Mouse (Mus musculus) c-Kit-positive CD71-positive TER-119-positive erythroid progenitor cells, embryonic 14.5 days (primary cell): ENCODE measurements around the gene Fahd2a.

Experiments
- DNase-seq: peaks from one replicate; pipeline ENCODE4 v3.0.0-alpha.2; 2013; ENCODE audit warnings: low spot score

The Fahd2a gene

DNA sequence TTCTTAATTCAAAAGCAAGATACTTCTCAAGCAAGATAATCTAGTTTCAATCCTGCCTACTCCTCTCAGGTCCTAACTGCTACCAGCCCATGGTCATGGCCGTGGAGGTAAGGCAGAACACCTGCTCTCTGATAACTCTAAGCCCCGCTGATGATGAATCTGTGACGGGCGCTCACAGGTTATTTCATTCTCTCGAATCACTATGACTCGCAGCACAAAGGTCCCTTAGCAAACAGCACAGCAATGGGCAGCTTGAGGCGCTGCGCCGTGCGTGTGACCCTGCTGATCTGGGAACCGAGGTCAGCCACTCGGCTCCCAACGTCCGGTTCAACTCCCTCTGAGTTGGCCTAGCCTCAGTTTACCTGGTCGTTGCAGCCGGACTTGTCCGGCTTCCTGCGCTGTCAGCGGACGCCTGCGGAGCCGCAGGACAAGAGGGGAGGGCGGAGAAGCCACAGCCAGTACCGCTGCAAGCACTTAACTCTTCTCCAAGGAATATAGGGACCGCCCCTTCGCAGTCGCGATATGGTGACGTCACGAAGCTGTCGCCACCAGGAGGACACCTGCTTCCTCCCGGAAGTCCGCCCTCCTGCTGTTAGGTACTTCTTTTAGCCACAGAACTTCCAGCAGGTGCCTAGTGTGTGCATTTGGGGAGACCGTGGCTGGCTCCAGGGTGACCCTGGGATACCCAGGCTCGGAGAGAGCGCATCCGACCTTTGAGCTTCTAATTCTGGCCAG is at the start of gene Fahd2a:
Gene Fahd2a, minus strand, starts transcription at position 511 of the 735 bp plus-strand sequence.
- DNase-seq, result peak; percentile 93

DNA sequence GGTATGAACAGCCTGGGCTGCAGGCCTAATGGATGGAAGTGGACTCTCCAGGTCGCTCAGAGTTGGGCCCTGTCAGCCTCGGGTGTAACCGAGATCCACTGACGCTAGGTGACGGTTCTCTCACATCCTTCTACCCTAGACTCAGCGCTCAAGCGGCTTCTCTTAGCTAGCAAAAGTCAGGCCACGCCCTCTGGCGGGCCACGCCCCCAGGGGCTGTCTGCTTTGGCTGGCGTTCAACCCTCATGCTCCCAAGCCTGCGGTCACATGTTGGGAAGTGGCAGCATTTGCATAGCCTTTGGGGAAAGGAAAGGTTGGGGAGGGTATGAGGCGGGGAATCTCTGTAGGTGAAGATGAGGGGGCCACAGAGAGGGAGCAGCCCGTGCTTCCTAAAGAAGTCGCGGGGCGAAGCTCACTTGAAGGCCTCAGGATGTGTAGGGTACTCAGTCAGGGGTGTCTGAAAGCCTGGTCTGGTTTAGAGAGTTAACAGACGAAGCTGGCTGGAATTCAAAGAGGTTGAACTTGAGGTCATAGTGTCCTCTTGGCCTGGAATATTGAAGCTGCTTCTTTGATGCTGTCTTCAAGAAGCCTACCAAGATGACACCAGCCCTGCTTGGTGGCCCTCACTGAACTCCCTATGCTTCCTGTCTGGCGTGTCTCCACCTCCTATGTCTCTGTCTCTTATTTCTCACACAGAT is 40.3 kb upstream of the Fahd2a start:
- DNase-seq, result no peak

DNA sequence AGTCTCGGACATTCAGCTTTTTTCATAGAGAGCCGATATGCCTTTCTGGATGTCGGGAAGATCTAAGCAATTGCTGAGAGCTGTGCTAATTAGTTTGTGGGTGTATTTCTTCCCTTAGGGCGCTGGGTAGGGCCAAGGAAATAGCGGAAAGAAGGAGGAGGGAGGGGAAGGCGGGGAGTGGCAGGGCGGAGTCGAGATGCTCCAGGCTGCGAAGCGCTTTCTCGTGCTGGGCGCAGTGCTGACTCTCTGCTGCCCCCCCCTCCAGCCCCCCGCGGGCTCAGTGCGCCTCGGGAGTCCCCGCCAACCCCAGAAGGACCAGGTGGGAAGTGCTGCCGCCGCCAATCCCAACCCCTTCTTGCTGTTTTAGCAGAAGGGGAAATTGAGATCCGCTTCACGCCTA is 38.6 kb upstream of the Fahd2a start:
- DNase-seq, result no peak

GRCm38 (mm10) chr2:127482533-127482911 is 38.2 kb upstream of the Fahd2a start:
- no peak for DNase-seq

GRCm38 (mm10) chr2:127481841-127482532 is 37.6 kb upstream of the Fahd2a start:
- DNase-seq, result no peak

GRCm38 (mm10) chr2:127479763-127480162 is 35.4 kb upstream of the Fahd2a start:
- no peak for DNase-seq

GRCm38 (mm10) chr2:127479210-127479609 is 34.8 kb upstream of the Fahd2a start:
- DNase-seq, result no peak

GRCm38 (mm10) chr2:127472279-127472678 is 27.9 kb upstream of the Fahd2a start:
- no peak for DNase-seq

DNA sequence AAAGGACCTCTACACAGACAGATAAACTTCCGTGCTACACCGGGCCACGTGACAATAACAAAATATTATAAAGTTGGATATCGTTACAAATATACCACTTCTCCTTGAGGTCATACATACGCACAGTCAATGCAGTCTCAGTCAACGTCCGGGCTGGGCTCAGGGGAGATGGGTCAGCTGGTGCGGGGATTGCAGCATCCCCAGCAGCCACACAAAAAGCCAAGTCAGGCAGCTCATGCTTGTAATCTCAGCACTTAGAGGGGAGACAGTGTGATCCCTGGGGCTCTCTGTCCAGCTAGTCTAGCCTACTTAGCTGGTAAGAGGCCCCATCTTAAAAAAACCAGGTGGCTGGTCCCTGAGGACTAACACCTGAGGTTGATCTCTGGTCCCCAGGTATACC is 26.9 kb upstream of the Fahd2a start:
- no peak for DNase-seq

GRCm38 (mm10) chr2:127470661-127471060 is 26.3 kb upstream of the Fahd2a start:
- no peak for DNase-seq

DNA sequence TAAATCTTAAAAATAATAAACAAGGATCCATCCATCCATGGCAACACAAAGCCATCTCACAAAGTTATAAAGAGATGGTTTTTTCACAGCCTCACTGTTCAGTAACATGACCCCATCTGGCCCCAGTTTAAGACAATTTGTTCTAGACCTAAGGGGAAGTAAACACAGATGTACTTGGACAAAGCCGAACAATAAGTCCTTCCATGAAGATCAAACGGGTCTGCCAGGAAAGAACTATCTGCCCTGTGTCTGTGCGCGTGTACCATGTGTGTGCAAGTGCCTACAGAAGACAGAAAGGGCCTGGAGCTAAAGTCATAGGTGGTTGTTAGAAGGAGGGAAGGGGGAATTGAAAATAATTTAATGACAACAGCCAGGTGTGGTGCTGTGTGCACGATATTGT is 25.8 kb upstream of the Fahd2a start:
- no peak for DNase-seq

- peak; percentile 58 for DNase-seq
Measured at GRCm38 (mm10) chr2:127462314-127462713, 17.9 kb upstream of the Fahd2a start.

- no peak for DNase-seq
Measured at GRCm38 (mm10) chr2:127461351-127461750, 17.0 kb upstream of the Fahd2a start.

GRCm38 (mm10) chr2:127459341-127459740 is 15.0 kb upstream of the Fahd2a start:
- DNase-seq, result no peak

DNA sequence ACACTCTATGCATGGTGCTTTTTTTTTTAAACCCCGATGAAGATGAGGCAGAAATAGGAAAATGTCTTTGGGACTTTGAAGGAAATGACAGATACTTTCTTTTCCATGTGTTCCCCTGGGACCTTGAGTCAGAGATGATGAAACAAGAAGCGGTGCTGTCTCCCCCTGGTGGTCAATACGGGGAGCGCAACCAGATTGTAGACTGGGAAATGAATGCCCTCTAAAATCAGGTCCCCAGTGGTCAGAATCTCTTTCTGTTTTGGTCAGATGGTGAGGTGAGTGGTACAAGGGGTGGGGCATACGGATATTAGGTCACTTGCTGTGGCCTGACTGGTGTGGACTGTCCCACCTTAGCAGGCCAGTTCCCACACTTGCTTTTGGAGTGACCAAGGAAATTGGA is 9.4 kb upstream of the Fahd2a start:
- peak; percentile 79 for DNase-seq

- DNase-seq, result no peak
Measured at GRCm38 (mm10) chr2:127453141-127453540, 8.8 kb upstream of the Fahd2a start.

DNA sequence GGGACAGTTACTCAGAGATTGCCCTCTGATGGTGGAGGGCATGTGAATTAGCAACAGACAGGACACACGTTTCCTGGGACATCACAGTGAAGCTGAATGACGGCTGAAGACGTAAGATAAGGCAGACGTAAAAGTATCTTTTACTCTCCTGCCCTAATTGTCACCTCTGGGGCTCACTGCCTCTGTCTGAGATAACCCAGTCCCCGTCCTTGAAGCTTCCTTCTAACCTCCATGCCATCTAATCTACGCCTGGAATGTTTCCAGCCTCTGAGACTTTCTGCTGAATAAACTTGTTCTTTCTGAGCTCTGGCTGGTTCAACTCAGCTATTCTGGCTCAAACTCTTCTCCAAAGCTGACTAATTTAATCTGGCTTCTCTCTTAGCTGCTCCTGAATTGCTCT is 7.4 kb upstream of the Fahd2a start:
- DNase-seq, result peak; percentile 71

- DNase-seq, result no peak
Measured at GRCm38 (mm10) chr2:127449691-127450090, 5.3 kb upstream of the Fahd2a start.

- no peak for DNase-seq
Measured at GRCm38 (mm10) chr2:127446847-127447246, 2.5 kb upstream of the Fahd2a start.

DNA sequence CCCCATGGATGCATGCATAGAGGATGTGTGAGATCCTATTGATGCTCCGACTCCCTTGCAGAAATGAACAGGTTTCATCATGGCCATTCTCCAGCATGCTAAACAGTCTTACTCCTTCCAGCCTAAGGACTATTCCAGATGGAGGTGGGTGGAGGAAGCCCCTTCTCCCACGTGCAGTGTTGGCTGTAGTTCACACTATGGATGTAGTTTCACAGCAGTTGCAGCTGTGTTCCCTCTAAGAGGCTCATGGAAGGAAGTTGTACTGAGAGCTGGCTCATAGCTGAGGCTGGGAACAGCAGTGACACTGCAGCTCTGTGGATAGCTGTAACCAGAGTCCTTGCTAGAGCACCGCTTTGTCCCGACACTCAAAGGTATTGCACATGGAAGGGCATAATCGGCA is 6.7 kb downstream of the Fahd2a start:
- DNase-seq, result no peak

DNA sequence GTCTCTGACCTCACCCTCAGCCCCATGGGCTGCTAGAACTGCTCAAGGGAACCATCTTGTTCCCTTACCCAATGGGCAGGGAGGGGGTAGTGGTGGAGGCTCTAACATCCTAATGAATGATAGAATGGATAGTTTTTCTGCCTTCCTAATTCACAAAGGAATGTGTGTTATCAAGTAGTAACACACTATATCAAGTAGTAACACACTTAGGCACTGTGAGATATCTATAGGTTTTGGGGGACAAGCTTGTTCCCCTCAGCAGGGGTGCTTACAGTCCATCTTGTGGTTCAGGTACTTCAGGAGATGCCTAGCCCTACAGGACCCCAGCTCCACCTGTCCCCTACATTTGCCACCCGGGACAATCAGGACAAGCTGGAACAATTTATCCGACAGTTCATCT is 8.8 kb downstream of the Fahd2a start:
- no peak for DNase-seq

GRCm38 (mm10) chr2:127435135-127435534 is 9.2 kb downstream of the Fahd2a start:
- peak; percentile 45 for DNase-seq
